Mouse (Mus musculus): ENCODE measurements around the gene Tlr12. TPM values are rescaled to one million over a fixed set of nuclear protein-coding genes. Genes with fewer than 3 reads are reported as not detected.
A peak's percentile ranks its signal among the peaks of the same experiment; 100 is the strongest.
"Not testable (repeated sequence)": the region's sequence is repeated elsewhere in the genome, so short reads cannot be mapped to it uniquely, and the experiment has no call there.

The Tlr12 gene
- polyA plus RNA-seq, 1 experiment from 2014 or later: 1.7 TPM

DNA sequence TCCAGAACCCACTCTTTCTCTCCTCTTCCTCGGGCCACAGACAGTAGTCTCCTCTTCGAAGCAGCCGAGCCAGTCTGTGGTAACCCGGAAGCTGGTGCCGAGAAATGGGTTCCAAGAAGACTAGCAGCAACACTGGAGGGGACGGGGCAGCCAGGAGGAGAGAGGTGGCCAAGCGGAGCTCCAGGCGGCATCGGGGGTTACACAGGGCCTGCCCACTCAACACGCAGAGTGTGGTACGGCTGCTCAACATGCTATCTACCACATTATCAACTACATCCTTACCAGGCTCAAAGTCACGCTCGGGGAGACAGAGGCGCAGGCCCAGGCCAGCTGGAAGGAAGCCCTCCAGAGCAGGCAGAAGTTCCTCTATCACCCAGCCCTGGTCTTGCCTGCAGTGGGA lies 2.7 kb downstream of the Tlr12 start:
- ATAC-seq (ENCODE audit: low read depth): no peak
- H3K27ac ChIP-seq (replicated peaks): no peak overlapping the region
- WGBS: 93% methylated on average over 14 of the region's 14 CpGs

DNA sequence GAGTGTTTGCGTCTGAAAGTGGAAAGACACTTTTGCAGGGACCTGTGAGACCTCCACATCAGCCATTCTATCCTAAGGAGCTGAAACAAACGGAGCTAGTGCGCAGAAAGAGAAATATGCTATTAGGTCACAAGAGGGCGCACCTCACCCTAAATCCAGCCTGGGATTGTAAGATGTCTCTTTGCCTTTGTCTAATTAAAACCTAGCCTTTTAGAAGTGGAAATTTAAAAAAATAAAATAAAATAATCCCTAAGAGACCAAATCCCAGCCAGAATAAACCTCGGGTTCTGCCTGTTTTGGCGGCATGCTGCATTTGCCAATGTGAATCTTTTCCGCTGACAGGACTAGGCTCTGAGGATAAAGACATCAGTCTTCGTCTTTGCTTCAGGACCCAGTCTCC lies 5.1 kb downstream of the Tlr12 start:
- H3K27me3 ChIP-seq: no peaks in the 10 kb centered on the region
- 20% methylated on average over 8 of the region's 8 CpGs for WGBS
- peaks cover 24% of the 10 kb centered on the region for H3K4me1 ChIP-seq (replicated peaks)
- no peak overlapping the region for H3K9ac ChIP-seq
- no peak overlapping the region for H3K27ac ChIP-seq (replicated peaks)
- no peak overlapping the region for H3K4me3 ChIP-seq
- no peak for ATAC-seq (ENCODE audit: low read depth)
- H3K36me3 ChIP-seq: no peaks in the 10 kb centered on the region
- H3K4me2 ChIP-seq: no peak overlapping the region
- H3K9me3 ChIP-seq: no peaks in the 10 kb centered on the region

More for the DNA sequence above, 2.7 kb downstream of the Tlr12 start:
- H3K4me1 ChIP-seq (replicated peaks): peaks cover 7% of the 10 kb centered on the region
- no peak overlapping the region for H3K4me3 ChIP-seq
- H3K9me3 ChIP-seq: no peaks in the 10 kb centered on the region
- no peak overlapping the region for H3K9ac ChIP-seq
- H3K4me2 ChIP-seq: no peak overlapping the region
- no peaks in the 10 kb centered on the region for H3K27me3 ChIP-seq
- no peaks in the 10 kb centered on the region for H3K36me3 ChIP-seq

GRCm38 (mm10) chr4:128611726-128612125 lies 6.7 kb downstream of the Tlr12 start:
- H3K27me3 ChIP-seq; ATAC-seq (ENCODE audit: low read depth); H3K9me3 ChIP-seq; H3K36me3 ChIP-seq; H3K4me3 ChIP-seq; H3K4me2 ChIP-seq; H3K9ac ChIP-seq; H3K27ac ChIP-seq (replicated peaks): not testable (repeated sequence)
- 86% methylated on average over 3 of the region's 3 CpGs for WGBS
- peaks cover 32% of the 10 kb centered on the region for H3K4me1 ChIP-seq (replicated peaks)

DNA sequence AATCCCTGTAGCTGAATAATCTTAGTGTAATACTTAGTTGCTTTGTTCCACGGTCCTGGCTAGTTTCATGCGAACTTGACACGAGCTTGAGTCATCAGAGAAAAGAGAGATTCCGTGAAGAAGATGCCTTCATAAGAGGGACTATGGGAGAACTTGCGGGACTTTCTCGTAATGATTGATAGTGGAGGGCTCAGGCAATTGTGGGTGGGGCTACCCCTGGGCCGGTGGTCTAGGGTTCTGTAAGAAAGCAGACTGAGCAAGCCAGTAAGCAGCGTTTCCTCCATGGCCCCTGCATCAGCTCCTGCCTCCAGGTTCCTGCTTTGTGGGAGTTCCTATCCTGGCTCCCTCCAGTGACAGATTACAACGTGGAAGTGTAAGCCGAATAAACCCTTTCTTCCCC lies 7.7 kb downstream of the Tlr12 start:
- Histone ChIP-seq H3K4me1 (replicated peaks) (peaks cover 34% of the 10 kb centered on the region), H3K4me2 (peak overlapping the region; percentile 74), H3K9ac (peak overlapping the region; percentile 1; the same call in 1 of the 2 replicates), H3K27ac (replicated peaks) (no peak overlapping the region), H3K9me3 (no peaks in the 10 kb centered on the region), H3K4me3 (peak overlapping the region; percentile 60), H3K27me3 (no peaks in the 10 kb centered on the region), H3K36me3 (no peaks in the 10 kb centered on the region)
- peak; percentile 1; the same call in 1 of the 2 replicates for ATAC-seq (ENCODE audit: low read depth)
- 32% methylated on average over 10 of the region's 10 CpGs for WGBS

DNA sequence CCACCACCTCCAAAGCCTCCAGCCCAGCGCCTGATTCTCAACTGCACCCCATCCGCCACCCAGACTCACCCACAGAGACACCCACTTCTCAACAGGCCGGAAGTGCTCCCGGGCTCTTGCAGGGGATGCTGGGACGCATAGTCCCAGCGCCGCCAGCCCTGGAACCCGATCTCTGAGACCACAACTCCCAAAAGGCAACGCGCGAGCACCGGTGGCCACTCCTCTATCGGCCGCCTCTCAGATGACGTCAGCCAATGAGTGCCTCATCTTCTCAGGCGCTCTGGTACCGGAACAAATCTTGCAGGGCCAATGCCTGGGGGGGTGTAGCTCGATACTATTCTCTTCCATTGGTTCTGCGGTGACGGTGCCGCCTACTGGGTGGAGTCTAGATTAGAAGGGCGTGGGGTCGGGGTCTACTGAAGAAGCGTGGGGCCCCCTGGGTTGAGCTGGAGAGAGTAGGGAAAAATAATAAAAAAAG lies 8.5 kb downstream of the Tlr12 start, which contains the start of gene Zscan20:
Gene Zscan20 (minus strand): TSS at position 174 of the 478 bp plus-strand sequence.
- Histone ChIP-seq H3K4me1 (replicated peaks) (peaks cover 34% of the 10 kb centered on the region), H3K27ac (replicated peaks) (peak within 1 kb of the TSS; percentile 42; the same call in 1 of the 2 replicates), H3K9ac (peak within 1 kb of the TSS; percentile 83), H3K36me3 (no peaks in the 10 kb centered on the region), H3K4me3 (peak within 1 kb of the TSS; percentile 60), H3K4me2 (peak within 1 kb of the TSS; percentile 74), H3K27me3 (no peaks in the 10 kb centered on the region), H3K9me3 (no peaks in the 10 kb centered on the region)
- under 1% methylated on average over 24 of the region's 24 CpGs for WGBS
- ATAC-seq (ENCODE audit: low read depth): peak; percentile 97

DNA sequence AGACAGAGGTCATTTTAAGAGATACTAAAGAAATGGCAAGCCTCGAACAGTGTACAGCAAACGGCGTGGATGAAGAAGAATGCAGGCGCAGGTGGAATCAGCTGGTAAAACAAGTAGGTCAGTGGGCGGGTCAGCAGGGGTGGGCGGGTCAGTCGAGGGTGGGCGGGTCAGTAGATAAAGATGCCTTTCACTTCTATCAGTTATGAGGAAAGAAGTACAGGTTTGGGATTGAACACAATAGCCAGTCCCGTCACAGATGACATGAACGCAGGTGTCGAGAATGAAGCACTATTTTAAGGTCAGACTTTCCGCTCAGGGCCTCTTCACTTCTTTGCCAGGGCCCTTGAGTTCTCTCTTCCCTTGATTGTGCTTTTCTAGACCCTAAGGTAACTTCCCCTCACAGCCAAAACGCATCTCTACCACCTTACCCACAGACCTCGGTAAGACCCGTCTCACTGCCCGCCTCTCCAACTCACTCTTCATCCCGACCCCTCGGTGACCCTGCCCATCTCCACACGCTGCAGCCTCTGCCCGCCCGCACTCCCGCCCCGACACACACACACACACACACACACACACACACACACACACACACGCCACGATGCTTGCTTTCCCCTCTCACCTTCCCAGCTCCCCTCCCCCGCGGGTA lies 9.0 kb downstream of the Tlr12 start:
- peaks cover 3% of the 10 kb centered on the region for H3K36me3 ChIP-seq
- peak overlapping the region; percentile 74 for H3K4me2 ChIP-seq
- H3K27me3 ChIP-seq: no peaks in the 10 kb centered on the region
- peak; percentile 68 for ATAC-seq (ENCODE audit: low read depth)
- WGBS: 16% methylated on average over 22 of the region's 27 CpGs
- peaks cover 34% of the 10 kb centered on the region for H3K4me1 ChIP-seq (replicated peaks)
- no peaks in the 10 kb centered on the region for H3K9me3 ChIP-seq
- H3K27ac ChIP-seq (replicated peaks): peak overlapping the region; percentile 42; the same call in 1 of the 2 replicates
- peak overlapping the region; percentile 60 for H3K4me3 ChIP-seq
- H3K9ac ChIP-seq: peak overlapping the region; percentile 83

GRCm38 (mm10) chr4:128607661-128608060 lies 10.8 kb downstream of the Tlr12 start:
- no peak overlapping the region for H3K27ac ChIP-seq (replicated peaks)
- H3K9ac ChIP-seq: no peak overlapping the region
- WGBS: 85% methylated on average over 11 of the region's 11 CpGs
- H3K9me3 ChIP-seq: no peaks in the 10 kb centered on the region
- no peaks in the 10 kb centered on the region for H3K27me3 ChIP-seq
- H3K4me3 ChIP-seq: no peak overlapping the region
- peaks cover 34% of the 10 kb centered on the region for H3K4me1 ChIP-seq (replicated peaks)
- ATAC-seq (ENCODE audit: low read depth): no peak
- peaks cover 21% of the 10 kb centered on the region for H3K36me3 ChIP-seq
- H3K4me2 ChIP-seq: no peak overlapping the region

DNA sequence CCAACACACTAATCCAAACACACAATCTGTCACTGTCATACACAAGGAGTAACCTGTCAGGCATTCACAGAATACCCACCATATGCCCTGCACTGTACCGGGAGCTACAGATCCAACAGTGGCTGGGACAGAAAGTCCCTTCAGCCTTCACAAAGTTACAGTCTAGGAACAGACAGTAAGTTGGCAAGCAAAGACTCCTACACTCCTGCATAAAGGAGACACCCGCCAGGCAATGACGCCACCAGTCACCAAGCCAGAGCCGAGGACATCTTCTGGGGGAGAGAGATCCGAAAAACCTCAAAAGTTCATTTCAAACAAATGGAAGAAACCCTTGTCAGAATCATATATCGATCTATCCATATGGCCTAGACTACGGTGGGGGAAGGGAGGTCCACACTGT lies 11.8 kb downstream of the Tlr12 start:
- H3K36me3 ChIP-seq: peaks cover 30% of the 10 kb centered on the region
- H3K27me3 ChIP-seq: no peaks in the 10 kb centered on the region
- H3K4me3 ChIP-seq: no peak overlapping the region
- no peak overlapping the region for H3K27ac ChIP-seq (replicated peaks)
- no peak for ATAC-seq (ENCODE audit: low read depth)
- peaks cover 34% of the 10 kb centered on the region for H3K4me1 ChIP-seq (replicated peaks)
- H3K9ac ChIP-seq: no peak overlapping the region
- no peaks in the 10 kb centered on the region for H3K9me3 ChIP-seq
- no peak overlapping the region for H3K4me2 ChIP-seq
- WGBS: 96% methylated on average over 7 of the region's 7 CpGs

GRCm38 (mm10) chr4:128597801-128598560 lies 20.4 kb downstream of the Tlr12 start:
- no peak for ATAC-seq (ENCODE audit: low read depth)
- Histone ChIP-seq H3K4me1 (replicated peaks) (no peaks in the 10 kb centered on the region), H3K9me3 (0 out of 2 replicates have a peak, but pooled peaks cover 4% of the 10 kb centered on the region), H3K27ac (replicated peaks) (no peak overlapping the region), H3K4me3 (no peak overlapping the region), H3K4me2 (no peak overlapping the region), H3K9ac (no peak overlapping the region), H3K27me3 (no peaks in the 10 kb centered on the region), H3K36me3 (peaks cover 34% of the 10 kb centered on the region)
- WGBS: 75% methylated on average over 12 of the region's 12 CpGs

DNA sequence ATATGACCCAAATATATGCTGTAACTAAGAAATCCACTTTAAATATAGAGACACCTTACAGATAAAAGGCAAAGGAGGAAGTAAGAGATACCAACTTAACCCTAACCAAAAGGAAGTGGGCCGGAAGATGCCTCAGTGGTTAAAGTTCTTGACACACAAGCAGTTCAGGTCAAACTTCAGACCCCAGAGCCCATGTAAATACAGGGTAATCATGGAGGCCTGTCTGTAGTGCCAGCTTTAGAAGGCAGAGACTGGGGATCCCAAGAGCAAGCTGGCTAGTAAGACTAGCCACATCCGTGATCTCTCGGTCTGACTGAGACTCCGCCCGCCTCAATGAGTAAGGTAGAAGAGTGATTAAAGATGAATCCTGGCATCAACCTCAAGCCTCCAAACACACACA lies 24.4 kb downstream of the Tlr12 start:
- H3K27me3 ChIP-seq: no peaks in the 10 kb centered on the region
- no peak for ATAC-seq (ENCODE audit: low read depth)

DNA sequence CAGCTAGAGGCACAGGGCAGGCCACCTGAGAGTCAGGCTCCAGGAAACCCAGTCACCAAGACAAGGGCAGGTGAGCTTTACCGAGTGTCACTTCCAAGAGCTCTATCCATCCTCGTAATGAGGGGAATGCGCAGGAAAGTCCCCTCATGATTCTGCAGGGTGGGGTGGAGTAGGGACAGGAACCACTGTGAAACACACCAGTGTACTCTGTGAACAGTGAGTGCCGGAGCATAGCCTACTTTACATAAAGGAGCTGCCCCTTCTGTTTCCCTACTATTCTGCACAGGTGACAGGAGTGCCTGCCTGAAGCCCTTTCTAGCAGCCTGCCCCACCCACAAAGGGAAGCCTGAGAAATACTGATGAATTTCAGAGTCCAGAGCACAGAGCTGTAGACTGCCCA lies 25.1 kb downstream of the Tlr12 start:
- WGBS: 93% methylated on average over 4 of the region's 4 CpGs
- ATAC-seq (ENCODE audit: low read depth): no peak
- no peaks in the 10 kb centered on the region for H3K27me3 ChIP-seq
- peaks cover 35% of the 10 kb centered on the region for H3K36me3 ChIP-seq
- H3K9ac ChIP-seq: no peak overlapping the region
- H3K4me3 ChIP-seq: no peak overlapping the region
- no peaks in the 10 kb centered on the region for H3K4me1 ChIP-seq (replicated peaks)
- no peaks in the 10 kb centered on the region for H3K9me3 ChIP-seq
- H3K27ac ChIP-seq (replicated peaks): no peak overlapping the region
- no peak overlapping the region for H3K4me2 ChIP-seq

More for the DNA sequence above, 24.4 kb downstream of the Tlr12 start:
- no peak overlapping the region for H3K4me2 ChIP-seq
- no peak overlapping the region for H3K4me3 ChIP-seq
- H3K36me3 ChIP-seq: peaks cover 35% of the 10 kb centered on the region
- WGBS: 97% methylated on average over 5 of the region's 5 CpGs
- H3K27ac ChIP-seq (replicated peaks): no peak overlapping the region
- H3K9ac ChIP-seq: no peak overlapping the region
- H3K9me3 ChIP-seq: no peaks in the 10 kb centered on the region
- no peaks in the 10 kb centered on the region for H3K4me1 ChIP-seq (replicated peaks)

GRCm38 (mm10) chr4:128579182-128579581 lies 39.2 kb downstream of the Tlr12 start:
- Histone ChIP-seq H3K36me3 (peaks cover 76% of the 10 kb centered on the region), H3K27me3 (no peaks in the 10 kb centered on the region), H3K4me2 (no peak overlapping the region), H3K4me3 (no peak overlapping the region), H3K9me3 (peaks cover 43% of the 10 kb centered on the region), H3K9ac (no peak overlapping the region), H3K27ac (replicated peaks) (no peak overlapping the region), H3K4me1 (replicated peaks) (no peaks in the 10 kb centered on the region)
- no peak for ATAC-seq (ENCODE audit: low read depth)
- 61% methylated on average over 4 of the region's 4 CpGs for WGBS

Data from neural tube, embryonic 13.5 days (tissue).